Mouse (Mus musculus): ENCODE data around the gene Gpr150.

- TF ChIP-seq GATA1 (IDR thresholded peaks at IDR 0.05; ENCODE audit: borderline replicate concordance, low read length) (no peak), FLI1 (IDR thresholded peaks at IDR 0.05; ENCODE audit: low read length) (no peak)
These were observed 45.2 kb upstream of the Gpr150 start for GRCm38 (mm10) chr13:76101989-76102388.

Data from megakaryocyte, embryonic 14.5 days (primary cell).